30 mouse cellular contexts compared by ENCODE assay signal in the genomic region with DNA sequence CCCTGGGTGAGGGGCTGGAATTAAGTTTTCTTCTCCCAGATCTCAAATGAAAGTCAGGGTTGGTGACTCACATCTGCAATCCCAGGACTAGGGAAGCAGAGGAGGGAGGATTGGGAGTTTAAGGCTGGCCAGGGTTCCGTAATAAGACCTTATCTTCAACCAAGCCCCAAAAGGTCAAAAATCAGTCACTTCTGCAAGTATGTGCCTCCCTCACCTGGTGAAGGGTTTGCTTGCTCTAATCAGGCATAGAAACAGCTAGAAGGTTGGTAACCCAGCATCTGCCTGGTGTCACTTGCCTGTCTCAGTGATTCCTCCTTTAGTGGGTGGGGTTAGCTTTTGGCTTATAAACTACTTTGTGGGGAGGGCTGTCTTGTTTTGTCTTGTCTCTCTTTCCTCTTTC. TPM values are rescaled to one million over a fixed set of nuclear protein-coding genes. Genes with fewer than 3 reads are reported as not detected.
A peak's percentile ranks its signal among the peaks of the same experiment; 100 is the strongest.
DNase-seq lines count a peak whose midpoint lies in the region; ATAC-seq and TF ChIP-seq lines count a peak whose summit lies in the region.
"Had no signal": no experiment of that assay in that cellular context is flagged by ENCODE, and none has a peak within 500 bp of the region (broad histone marks: within the 10 kb centered on the region; RNA-seq: fewer than 3 reads in every experiment).

No protein-coding gene starts in this region.

- TF ChIP-seq POLR2A in small intestine, adult 2 months (IDR thresholded peaks at IDR 0.05; ENCODE audit: low read depth, low read length), result no peak
- no peak for TF ChIP-seq POLR2A in heart, adult 2 months (IDR thresholded peaks at IDR 0.05; ENCODE audit: insufficient read depth, low read depth, low read length)

- no peaks in the 10 kb centered on the region for H3K36me3 ChIP-seq in small intestine, adult 2 months (ENCODE audit: control insufficient read depth, insufficient read depth, low read length)
- H3K36me3 ChIP-seq in heart, adult 2 months (ENCODE audit: control insufficient read depth, insufficient read depth, low read length), result no peaks in the 10 kb centered on the region
- no peaks in the 10 kb centered on the region for H3K36me3 ChIP-seq in kidney, embryonic 14.5 days (ENCODE audit: control insufficient read depth, insufficient read depth, low read length)
- H3K36me3 ChIP-seq: hindbrain, embryonic 12.5 days; limb, embryonic 10.5 days; limb, embryonic 15.5 days; liver, embryonic 13.5 days; neural tube, embryonic 15.5 days had no signal

- no peaks in the 10 kb centered on the region for H3K9me3 ChIP-seq in kidney, embryonic 14.5 days (ENCODE audit: control insufficient read depth, low read length)
- H3K9me3 ChIP-seq: forebrain, embryonic 13.5 days; hindbrain, embryonic 12.5 days; limb, embryonic 10.5 days; limb, embryonic 15.5 days; liver, embryonic 13.5 days; neural tube, embryonic 15.5 days had no signal

- no peaks in the 10 kb centered on the region for H3K79me2 ChIP-seq in heart, adult 2 months (replicated peaks; ENCODE audit: control insufficient read depth, insufficient read depth, low read length)

- DNase-seq in 3134 (ENCODE audit: extremely low read depth, insufficient read length, low spot score), result peak; percentile 33
- peak; percentile 59 for DNase-seq in 3T3-L1 (ENCODE audit: low read depth, low spot score)
- peak; percentile 20 for DNase-seq in induced T-regulatory cell, adult 2 months (ENCODE audit: low read depth)
- no peak for DNase-seq in heart, adult 2 months
- DNase-seq: cerebellum, adult 9-10 months; cerebellum, postnatal 36 days; gastrocnemius, postnatal 14 days; heart, adult 11 months; heart, postnatal 36 days; kidney, adult 18-20 months; kidney, postnatal 4 days; liver, embryonic 13.5 days; lung, adult 18-20 months; lung, postnatal 4 days; midbrain, embryonic 14.5 days; retina, postnatal 1 day; right cerebral cortex, postnatal 25 days; thymus, adult 2 months; thymus, postnatal 4 days had no signal

- no peak overlapping the region for H3K4me2 ChIP-seq in kidney, embryonic 14.5 days (replicated peaks; ENCODE audit: low read depth, low read length)
- H3K4me2 ChIP-seq: forebrain, embryonic 13.5 days; heart, embryonic 11.5 days; hindbrain, embryonic 12.5 days; limb, embryonic 15.5 days; liver, embryonic 13.5 days; neural tube, embryonic 15.5 days had no signal

- peaks cover 31% of the 10 kb centered on the region for H3K4me1 ChIP-seq in small intestine, adult 2 months (ENCODE audit: control insufficient read depth, insufficient read depth, insufficient read length, low read length)
- H3K4me1 ChIP-seq in heart, adult 2 months (ENCODE audit: control insufficient read depth, insufficient read depth, low read length), result peaks cover 2% of the 10 kb centered on the region; the same call in 1 of the 2 replicates
- peaks cover 13% of the 10 kb centered on the region; the same call in 1 of the 2 replicates for H3K4me1 ChIP-seq in kidney, embryonic 14.5 days (ENCODE audit: control insufficient read depth, insufficient read depth, low read length)

- intact Hi-C loops in heart, adult 2 months (cut with DNase I), result no loop called here

- no peak for TF ChIP-seq EP300 in heart, adult 2 months (IDR thresholded peaks at IDR 0.05; ENCODE audit: insufficient read depth, low read depth, low read length)

- no peak overlapping the region for H3K4me3 ChIP-seq in small intestine, adult 2 months (ENCODE audit: low read depth, low read length)
- no peak overlapping the region for H3K4me3 ChIP-seq in heart, adult 2 months
- H3K4me3 ChIP-seq in kidney, embryonic 14.5 days (ENCODE audit: low read length), result no peak overlapping the region
- H3K4me3 ChIP-seq: forebrain, embryonic 13.5 days; hindbrain, embryonic 12.5 days; limb, embryonic 10.5 days; limb, embryonic 15.5 days; liver, embryonic 13.5 days; neural tube, embryonic 15.5 days had no signal

- peaks cover 9% of the 10 kb centered on the region for H3K27me3 ChIP-seq in small intestine, adult 2 months (ENCODE audit: control insufficient read depth, insufficient read depth, low read length)
- H3K27me3 ChIP-seq in heart, adult 2 months (ENCODE audit: control insufficient read depth, insufficient read depth, low read length), result peaks cover 6% of the 10 kb centered on the region; the same call in 1 of the 2 replicates
- peaks cover 25% of the 10 kb centered on the region for H3K27me3 ChIP-seq in kidney, embryonic 14.5 days (ENCODE audit: control insufficient read depth, insufficient read depth, low read length)

- no peak for ATAC-seq in kidney, embryonic 14.5 days (ENCODE audit: low FRiP score, low TSS enrichment)
- ATAC-seq: activated CD4-positive, CD25-positive, alpha-beta regulatory T cell, adult 4 months; forebrain, embryonic 13.5 days; hindbrain, postnatal 0 days; lung, postnatal 0 days had no signal

- H3K27ac ChIP-seq in small intestine, adult 2 months (ENCODE audit: insufficient read depth, low read depth, low read length), result peak overlapping the region; percentile 30; the same call in 1 of the 2 replicates
- H3K27ac ChIP-seq in heart, adult 2 months, result no peak overlapping the region
- H3K27ac ChIP-seq in kidney, embryonic 14.5 days (ENCODE audit: low read depth, low read length), result no peak overlapping the region
- H3K27ac ChIP-seq: forebrain, embryonic 13.5 days; hindbrain, embryonic 12.5 days; hindbrain, postnatal 0 days; limb, embryonic 10.5 days; limb, embryonic 15.5 days; liver, embryonic 13.5 days; neural tube, embryonic 15.5 days had no signal

- TF ChIP-seq CTCF in small intestine, adult 2 months (IDR thresholded peaks at IDR 0.05; ENCODE audit: extremely low read depth, insufficient read length, insufficient replicate concordance, low read depth, low read length), result no peak
- no peak for TF ChIP-seq CTCF in heart, adult 2 months (IDR thresholded peaks at IDR 0.05)

- H3K9ac ChIP-seq in heart, adult 2 months (ENCODE audit: low read depth, low read length), result no peak overlapping the region
- no peak overlapping the region for H3K9ac ChIP-seq in kidney, embryonic 14.5 days (ENCODE audit: low read depth, low read length)
- H3K9ac ChIP-seq: forebrain, embryonic 13.5 days; hindbrain, embryonic 12.5 days; limb, embryonic 15.5 days; liver, embryonic 13.5 days; neural tube, embryonic 15.5 days had no signal

- 30% methylated on average over 1 of the region's 1 CpGs for WGBS in small intestine, adult 2 months
- WGBS in heart, adult 2 months, result 58% methylated on average over 1 of the region's 1 CpGs
- 40% methylated on average over 1 of the region's 1 CpGs for WGBS in kidney, embryonic 14.5 days

RNA-seq across cellular contexts. Expression of a gene that starts 4.0 kb away (rescaled TPM):
- polyA plus RNA-seq in small intestine, adult 2 months (2012; rRNA removed), result 21.6 and 67.2 TPM in 2 replicates
- 1 to 10 TPM in 1 of 2 experiments, under 1 TPM in 1; 0.73 to 1.8 TPM for total RNA-seq in heart, adult 2 months (2021)
- polyA plus RNA-seq in heart, adult 2 months (2012; rRNA removed), result 1.7 and 2.1 TPM in 2 replicates
- 1.1 and 2.2 TPM in 2 replicates for polyA plus RNA-seq in kidney, embryonic 14.5 days (2014; fragmentation: Nextera tagmentation; extraction: Ambion mirVana)
- polyA plus RNA-seq: activated CD4-positive, CD25-positive, alpha-beta regulatory T cell, adult 4 months had no signal

Comparison
In these comparisons a context has a peak if more than half of its experiments do, and no peak if none do; other contexts are left out.
1. DNase-seq: peak in 3134 (single experiment), 3T3-L1 (single experiment) and induced T-regulatory cell, adult 2 months (single experiment); none in heart, adult 2 months (0 of 2).